Mouse (Mus musculus) kidney, adult 8-10 months (tissue): ENCODE measurements at regions not wholly inside any gene's neighbourhood (a gene's known extent, or its start where the extent isn't known, plus 50 kb on each side); places are given as distances from the start of the nearest gene placed in this dataset.

Experiments
- DNase-seq, 2 experiments: peaks; one replicate each; pipeline ENCODE4 v3.0.0; 2022

DNA sequence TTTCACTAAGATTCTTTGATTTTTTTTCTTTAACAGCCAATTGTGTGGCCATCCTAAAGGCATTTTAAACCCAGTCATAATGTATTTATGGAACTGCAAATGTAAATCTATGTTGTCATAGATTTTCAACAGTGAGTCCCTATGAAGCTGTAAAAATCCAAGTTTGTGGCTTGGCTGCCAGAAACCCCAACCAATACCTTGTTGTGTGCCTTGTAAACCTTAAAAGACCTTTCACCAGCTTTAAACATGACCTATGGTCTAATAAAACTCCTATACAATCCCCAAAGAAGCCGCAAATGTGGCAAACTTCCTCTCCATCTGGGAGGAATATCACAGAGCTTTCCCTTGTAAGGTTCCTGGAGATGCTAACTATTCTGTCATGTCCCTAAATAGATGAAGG, 125.4 kb upstream of the Igf1 start:
- no peak for DNase-seq

DNA sequence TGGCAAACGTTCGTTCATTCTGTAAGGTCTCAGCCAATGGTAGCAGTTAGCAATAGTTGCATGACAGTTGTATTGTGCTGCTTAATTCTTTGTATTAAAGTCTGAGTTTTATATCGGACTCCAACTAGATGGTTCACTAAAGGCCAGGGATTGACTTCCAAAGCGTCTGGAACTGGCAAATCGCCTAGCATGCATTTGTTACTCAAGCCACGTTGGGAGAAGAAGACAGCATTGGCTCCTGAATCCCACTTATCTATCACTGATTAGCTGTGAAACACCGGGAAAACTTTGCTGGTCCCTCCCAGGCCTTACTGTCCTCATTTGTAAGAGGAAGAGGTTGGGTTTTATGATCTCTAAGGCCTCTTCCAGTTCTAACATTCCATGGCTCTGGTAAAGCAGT, 124.8 kb upstream of the Igf1 start:
- no peak for DNase-seq

DNA sequence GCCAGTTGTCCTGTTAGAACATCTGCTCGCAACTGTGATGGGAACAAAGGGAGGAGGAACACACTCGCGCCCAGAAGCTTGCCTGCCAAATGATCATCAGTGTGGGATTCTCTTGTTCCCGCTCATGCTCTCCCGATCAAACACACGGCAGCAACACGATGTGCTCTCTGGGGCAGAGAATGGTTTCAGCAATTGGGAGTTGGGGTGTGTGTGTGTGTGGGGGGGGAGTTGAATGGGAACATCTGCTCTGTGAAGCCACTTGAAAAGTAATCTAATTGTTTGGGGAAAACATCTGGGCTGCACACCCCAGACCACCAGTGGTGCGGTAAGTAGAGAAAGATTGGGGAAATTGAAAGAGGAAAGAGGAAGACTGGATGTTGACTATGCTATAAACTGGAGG, 117.7 kb upstream of the Igf1 start:
- no peak for DNase-seq

DNA sequence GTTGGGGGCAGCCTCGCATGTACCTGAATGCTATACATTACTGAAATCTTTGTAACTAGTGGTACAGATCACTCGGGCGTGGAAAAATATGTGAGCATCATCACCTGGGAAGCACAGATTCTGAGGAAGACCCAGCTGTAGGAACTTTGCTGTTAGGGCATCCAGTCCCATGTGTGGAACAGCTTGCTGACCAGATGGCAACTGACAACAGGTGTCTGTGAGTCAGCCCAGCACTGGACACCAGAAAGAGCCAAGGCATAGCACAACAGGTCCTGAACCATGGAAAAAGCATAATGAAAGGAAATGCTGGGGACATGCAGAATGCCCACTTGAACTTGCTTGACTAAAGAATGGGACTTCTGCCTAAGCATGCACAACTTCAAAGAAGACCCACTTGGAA, 115.3 kb upstream of the Igf1 start:
- no peak for DNase-seq

DNA sequence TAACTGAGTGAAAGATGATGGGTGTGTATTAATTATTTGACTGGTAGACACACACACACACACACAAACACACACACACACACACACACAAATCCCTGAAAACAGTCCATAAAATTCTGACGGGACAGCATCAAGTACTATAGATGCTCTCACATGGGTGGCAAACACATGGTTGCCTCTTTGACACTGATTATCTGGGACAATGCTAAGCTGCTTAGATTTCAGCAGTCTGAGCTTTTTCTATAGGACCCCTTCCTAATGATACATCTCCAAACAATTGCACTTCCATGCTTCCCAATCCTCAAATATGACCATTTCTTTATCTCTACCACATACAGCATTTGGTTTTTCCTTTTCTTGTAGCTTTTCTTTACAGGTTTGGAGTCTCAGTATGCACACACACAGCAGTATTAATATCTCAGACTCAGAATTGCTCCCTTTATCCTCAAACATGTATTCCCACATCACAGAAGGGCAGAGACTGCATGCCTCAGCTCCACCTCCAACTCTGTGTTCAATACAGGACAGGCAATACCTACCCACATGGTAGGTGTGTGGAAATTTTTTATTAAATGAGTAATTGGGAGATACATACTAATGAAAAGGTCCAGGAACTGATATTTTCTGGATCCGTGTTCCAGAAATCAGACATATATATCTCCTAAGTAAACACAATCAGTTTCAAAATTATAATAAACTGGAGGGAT, 110.1 kb upstream of the Igf1 start:
- DNase-seq = no peak

DNA sequence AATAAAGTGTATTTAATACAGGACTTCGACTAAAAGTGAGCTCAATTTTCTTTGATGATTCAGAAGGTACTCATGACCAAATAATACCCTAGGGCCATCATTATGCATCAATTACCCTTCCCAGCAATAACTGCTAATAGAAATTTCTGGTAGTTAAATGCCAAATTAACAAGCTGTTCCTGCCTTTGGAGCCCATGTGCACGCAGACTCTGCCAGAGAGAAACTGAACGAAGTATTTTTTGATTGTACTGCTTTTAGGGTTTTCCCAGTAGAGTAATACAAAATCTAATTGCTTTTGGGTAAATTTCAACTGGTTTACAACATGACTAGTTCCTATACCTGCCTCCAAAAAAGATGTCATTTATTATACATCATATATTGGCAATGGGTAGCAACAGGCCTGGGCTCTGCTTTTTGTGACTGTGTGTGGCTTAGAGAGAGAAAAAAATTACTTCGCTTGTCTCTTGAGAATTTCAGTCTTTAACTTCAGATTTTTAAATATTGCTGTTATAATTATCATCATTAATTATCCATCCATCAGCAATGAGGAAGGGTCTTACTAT, 109.4 kb upstream of the Igf1 start:
- DNase-seq = no peak

DNA sequence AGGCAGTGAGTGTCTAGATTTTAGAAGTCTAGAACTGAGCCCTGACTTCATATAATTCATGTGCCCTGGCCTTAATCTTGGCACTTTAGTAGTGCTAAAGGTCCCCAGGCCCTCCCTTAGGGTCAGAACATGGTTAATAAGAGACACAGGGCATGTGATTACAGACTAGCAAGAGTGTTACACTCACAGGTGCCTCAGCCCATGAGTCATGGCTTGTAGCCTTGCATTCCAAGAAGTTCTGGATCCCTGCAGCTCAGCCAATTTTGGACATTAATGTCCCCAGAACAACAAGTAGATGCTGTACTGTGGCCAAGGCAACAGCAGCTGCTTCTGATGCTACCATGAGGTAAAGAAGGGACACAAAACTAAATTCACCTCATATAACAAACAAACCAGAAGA, 107.7 kb upstream of the Igf1 start:
- peak; percentile 11 to 16 for DNase-seq

DNA sequence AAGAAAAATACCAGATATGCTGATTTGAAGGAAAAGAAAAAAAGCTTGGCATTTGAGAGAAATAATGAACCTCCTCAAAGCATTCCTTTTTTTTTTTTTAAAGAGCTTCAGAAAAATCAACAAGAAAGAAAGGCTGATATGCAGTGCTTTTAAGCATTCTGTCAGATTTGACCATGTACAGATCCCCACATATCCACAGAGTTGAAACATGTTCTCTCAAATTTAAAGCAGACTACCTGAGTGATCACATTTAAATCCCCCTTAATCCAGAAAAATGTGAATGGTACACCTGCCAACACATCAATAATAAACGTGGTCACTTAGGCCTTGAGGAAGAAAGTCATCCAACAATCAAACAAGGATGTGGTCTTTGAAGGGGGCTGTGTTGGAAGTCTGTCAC, 107.1 kb upstream of the Igf1 start:
- DNase-seq = no peak

DNA sequence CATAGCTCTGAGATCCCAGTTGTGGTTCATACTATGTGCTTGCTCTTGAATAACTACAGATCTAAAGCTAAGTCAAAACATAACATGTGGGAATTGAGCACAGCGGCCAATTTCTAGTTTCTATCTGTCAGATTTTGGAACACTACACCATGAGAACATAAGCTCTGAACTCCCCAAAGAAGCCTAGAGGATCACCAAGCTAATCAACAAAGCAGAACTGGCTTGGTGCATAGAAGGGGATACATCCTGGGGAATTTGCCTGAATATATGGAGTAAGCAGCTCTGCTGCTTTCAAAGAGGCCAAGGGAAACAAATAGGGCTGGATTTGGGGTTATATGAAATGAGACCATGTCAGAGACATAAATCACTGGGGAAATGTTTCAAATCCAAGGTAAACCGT, 105.9 kb upstream of the Igf1 start:
- DNase-seq = no peak

DNA sequence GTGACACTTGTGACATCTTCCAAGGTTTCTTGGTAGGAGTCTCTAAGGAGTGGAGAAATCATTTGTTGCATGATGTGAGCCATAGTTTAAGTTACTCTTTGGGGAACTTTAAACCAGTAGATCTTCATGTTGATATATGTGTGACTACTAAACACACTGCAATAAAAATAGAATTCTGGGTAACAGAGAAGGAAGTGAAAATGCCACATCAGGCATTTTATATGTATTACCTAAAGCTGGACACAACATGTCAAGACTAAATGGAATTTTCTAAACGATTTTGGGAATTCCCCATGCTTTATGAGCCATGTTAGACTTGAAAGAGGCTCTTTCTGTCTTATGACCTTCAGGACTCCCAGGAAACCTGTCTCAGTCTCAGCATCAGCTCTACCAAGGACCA, 104.6 kb upstream of the Igf1 start:
- no peak for DNase-seq

DNA sequence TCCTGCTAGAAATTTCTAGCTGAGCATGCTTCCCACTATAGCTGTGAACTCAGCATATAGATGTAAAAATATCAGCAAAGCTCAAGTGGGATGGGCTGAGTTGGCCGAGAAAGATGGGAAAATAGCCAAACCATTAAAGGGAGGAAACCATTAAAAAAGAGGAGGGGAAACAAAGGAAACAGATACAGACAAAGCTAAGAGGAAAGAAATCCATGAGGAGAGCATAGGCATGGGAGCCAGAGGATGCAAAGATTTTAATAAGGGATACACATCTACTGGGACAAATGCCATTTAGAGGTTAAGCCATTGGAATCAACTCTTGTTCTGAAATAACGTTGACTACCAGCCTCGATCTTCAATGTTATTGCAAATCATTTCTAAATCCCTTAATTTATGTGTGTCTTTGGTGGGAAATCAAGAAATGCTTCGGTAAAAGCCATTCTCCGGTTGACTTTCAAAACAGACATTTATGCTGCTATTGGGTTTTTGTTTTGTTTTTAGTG, 96.5 kb upstream of the Igf1 start:
- DNase-seq = no peak

DNA sequence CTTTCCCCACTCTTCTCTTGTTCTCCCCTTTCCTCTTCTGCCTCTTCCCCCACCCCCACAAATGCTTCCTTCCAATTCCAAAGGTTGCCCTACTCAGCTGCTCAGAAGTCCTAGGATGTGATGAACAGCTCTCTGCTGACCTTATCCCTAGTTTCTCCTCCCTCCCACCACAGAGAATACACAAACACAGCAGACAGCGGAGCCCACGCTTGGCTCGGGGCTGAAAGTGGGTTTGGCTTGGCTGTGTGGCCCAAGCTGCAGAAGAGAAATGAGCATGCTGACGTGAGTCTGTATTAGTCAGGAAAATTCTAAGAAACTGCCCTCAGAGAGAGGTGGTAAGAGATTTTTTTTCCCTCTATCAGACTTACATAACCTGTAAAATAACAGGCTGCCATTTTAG, 70.5 kb upstream of the Igf1 start:
- DNase-seq = peak in 1 of 2 experiments; percentile 17

DNA sequence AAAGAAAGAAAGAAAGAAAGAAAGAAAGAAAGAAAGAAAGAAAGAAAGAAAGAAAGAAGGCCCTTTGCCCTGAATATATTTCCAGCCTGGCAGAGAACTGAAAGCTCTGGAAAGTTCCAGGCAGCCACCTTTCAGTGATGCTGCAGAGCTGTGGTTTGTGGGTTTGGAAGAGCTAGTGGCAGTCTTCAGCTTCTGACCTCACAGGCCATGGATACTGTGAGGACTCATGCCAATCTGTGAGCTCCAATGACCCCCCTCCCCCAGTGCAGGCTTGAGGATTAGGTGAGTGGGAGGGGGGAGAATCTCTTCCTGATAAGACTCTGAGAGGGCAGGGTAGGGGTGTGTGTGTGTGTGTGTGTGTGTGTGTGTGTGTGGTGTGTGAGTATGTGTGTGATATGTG, 65.7 kb upstream of the Igf1 start:
- no peak for DNase-seq

DNA sequence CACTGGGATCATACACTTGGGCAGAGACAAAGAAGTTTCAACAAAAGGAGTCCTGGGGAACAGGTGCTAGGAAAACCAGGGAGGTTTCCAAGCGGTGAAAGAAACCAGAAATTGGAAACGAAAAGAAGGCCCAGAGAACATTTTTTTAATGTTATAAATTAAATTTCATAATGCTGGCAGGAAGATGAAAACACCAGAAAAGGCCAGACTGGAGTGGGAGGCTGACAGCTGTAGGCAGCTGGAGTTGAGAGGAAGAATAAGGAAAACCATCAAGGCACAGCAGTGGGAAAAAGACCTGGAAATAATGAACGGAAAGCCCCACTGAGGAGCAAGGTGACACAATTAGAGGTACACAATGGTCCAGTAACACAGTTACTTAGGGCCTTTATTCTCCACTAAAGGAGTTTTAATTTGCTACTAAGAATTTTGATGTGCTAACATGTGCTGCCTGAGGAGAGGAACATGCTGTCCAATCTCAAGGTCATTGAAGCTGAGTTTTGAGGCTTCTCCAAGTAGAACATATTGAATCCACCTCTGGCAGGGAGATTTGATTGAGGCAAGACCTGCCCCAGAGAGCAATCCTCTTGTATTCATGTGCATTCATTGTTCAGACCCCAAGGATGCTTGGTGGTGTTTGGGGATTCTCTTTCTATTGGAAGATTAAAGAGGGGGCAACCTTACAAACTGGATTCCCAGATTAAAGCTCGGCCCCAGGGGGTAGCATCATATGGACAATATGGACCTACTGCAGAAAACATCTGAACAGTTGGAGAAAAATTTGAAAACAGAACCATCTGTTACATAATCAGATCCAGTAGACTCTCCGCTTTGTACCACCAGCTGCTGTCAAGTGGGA, 53.9 kb upstream of the Igf1 start:
- no peak for DNase-seq

DNA sequence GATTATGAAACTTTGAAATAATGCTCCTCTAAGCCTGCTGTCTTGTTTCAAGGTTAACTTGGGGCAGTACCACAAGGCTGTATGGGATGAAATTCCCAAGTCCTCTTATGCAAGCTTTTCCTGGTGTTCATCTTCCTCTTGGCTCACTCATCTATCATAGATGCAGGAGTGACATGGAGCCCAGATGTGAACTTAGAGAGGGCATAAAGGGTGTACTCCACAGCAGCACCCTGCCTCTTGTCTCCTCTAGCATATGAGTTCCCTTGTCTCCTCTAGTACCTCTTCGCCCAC, 53.3 kb upstream of the Igf1 start:
- no peak for DNase-seq
